Mouse (Mus musculus) liver, postnatal 0 days (tissue): ENCODE measurements around the gene Egflam.

ENCODE experiments used
- CTCF ChIP-seq: sonication (generic); IDR thresholded peaks from 2 replicates; pipeline ENCODE4 v1.5.1; 2016; ENCODE audit warnings: antibody characterized with exemption, low read depth
- EP300 ChIP-seq: IDR thresholded peaks from 2 replicates; pipeline ENCODE4 v1.6.1; 2016; ENCODE audit warnings: antibody characterized with exemption, low read depth, mild to moderate bottlenecking

DNA sequence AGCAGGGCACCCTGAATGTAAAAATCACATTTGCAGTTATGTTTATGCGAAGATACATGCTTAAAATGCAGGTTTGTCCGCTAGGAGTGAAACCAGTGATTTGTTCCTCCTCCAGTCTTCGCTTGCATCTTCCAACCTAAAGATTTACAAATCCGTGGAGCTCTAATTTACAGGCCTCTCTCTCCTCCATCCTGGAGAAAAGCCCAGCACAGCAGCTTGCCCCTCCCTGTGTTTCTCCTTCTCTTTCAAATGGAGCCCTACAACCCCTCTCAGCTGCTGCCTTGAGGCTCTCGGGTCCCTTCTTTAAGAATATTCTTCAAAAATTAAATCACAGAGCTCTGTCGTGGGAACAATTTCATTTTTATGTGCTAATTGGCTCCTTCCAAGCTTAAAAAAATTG, 116.6 kb downstream of the Egflam start:
- TF ChIP-seq CTCF (no peak), EP300 (no peak)
